Mouse (Mus musculus): ENCODE measurements around the gene Scgb1c1.

Gene Scgb1c1

GRCm38 (mm10) chr7:140844905-140845665, at the start of gene Scgb1c1:
Gene Scgb1c1 (plus strand): TSS chr7:140845547.
- DNase-seq: peak; percentile 89

- no peak for DNase-seq
Measured at GRCm38 (mm10) chr7:140797619-140798018, 47.7 kb upstream of the Scgb1c1 start.

GRCm38 (mm10) chr7:140798212-140798611, 47.1 kb upstream of the Scgb1c1 start:
- no peak for DNase-seq

GRCm38 (mm10) chr7:140802629-140803028, 42.7 kb upstream of the Scgb1c1 start:
- no peak for DNase-seq

GRCm38 (mm10) chr7:140805704-140806103, 39.6 kb upstream of the Scgb1c1 start:
- peak; percentile 43 for DNase-seq

- no peak for DNase-seq
Measured at GRCm38 (mm10) chr7:140810496-140810895, 34.9 kb upstream of the Scgb1c1 start.

- no peak for DNase-seq
Measured at GRCm38 (mm10) chr7:140811714-140812113, 33.6 kb upstream of the Scgb1c1 start.

- no peak for DNase-seq
Measured at GRCm38 (mm10) chr7:140812850-140813249, 32.5 kb upstream of the Scgb1c1 start.

GRCm38 (mm10) chr7:140820173-140820572, 25.2 kb upstream of the Scgb1c1 start:
- no peak for DNase-seq

- DNase-seq: no peak
Measured at GRCm38 (mm10) chr7:140821305-140821652, 24.1 kb upstream of the Scgb1c1 start.

GRCm38 (mm10) chr7:140821653-140822329, 23.6 kb upstream of the Scgb1c1 start, which contains the start of gene Zfp941:
Gene Zfp941 (minus strand): TSS chr7:140822178.
- peak; percentile 39 for DNase-seq

- no peak for DNase-seq
Measured at GRCm38 (mm10) chr7:140822731-140823130, 22.6 kb upstream of the Scgb1c1 start.

- DNase-seq: no peak
Measured at GRCm38 (mm10) chr7:140828171-140828881, 17.0 kb upstream of the Scgb1c1 start.

- no peak for DNase-seq
Measured at GRCm38 (mm10) chr7:140831447-140831846, 13.9 kb upstream of the Scgb1c1 start.

GRCm38 (mm10) chr7:140833341-140833740, 12.0 kb upstream of the Scgb1c1 start:
- DNase-seq: no peak

GRCm38 (mm10) chr7:140834968-140835757, 10.2 kb upstream of the Scgb1c1 start, which contains the start of gene Urah:
Gene Urah (plus strand): TSS chr7:140835018.
- peak; percentile 28 for DNase-seq

GRCm38 (mm10) chr7:140835758-140836087, 9.6 kb upstream of the Scgb1c1 start:
- DNase-seq: no peak

- DNase-seq: no peak
Measured at GRCm38 (mm10) chr7:140836243-140837115, 8.9 kb upstream of the Scgb1c1 start.

- DNase-seq: no peak
Measured at GRCm38 (mm10) chr7:140839556-140839955, 5.8 kb upstream of the Scgb1c1 start.

- DNase-seq: no peak
Measured at GRCm38 (mm10) chr7:140840750-140841735, 4.3 kb upstream of the Scgb1c1 start.

- no peak for DNase-seq
Measured at GRCm38 (mm10) chr7:140843806-140844205, 1.5 kb upstream of the Scgb1c1 start.

All from liver (tissue).